Mouse (Mus musculus) liver, embryonic 14.5 days (tissue): Measurements from ENCODE around the gene Snapc4.

Experiments used
- CTCF ChIP-seq: IDR thresholded peaks from 2 replicates; pipeline ENCODE4 v1.5.1; 2016; ENCODE audit warnings: antibody characterized with exemption, low read depth, control low read depth
- EP300 ChIP-seq: IDR thresholded peaks from 2 replicates; pipeline ENCODE4 v1.6.1; 2016; ENCODE audit warnings: antibody characterized with exemption, low read depth

DNA sequence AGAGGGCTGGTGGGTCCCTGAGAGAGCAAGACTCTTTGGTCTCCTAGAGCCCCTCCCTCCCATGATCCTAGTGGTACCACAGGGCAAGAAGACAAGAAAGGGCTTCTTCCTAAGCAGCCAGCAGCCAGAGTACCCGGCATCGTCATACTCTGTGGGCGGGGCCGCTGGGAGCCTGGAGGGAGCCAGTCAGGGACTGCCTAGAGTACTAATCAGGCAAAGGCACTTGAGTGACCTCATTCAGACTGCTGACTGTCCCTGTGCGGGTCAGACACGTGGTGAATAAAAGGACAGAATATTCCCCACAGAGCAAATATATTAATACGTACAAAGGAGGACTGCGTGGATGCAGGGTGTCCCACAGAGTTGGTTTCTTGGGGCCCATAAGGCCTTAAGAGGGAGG is 51.1 kb downstream of the Snapc4 start:
- no peak for TF ChIP-seq CTCF
- TF ChIP-seq EP300 = no peak
